Mouse (Mus musculus): ENCODE results near the gene Psmd9. TPM values are rescaled to one million over a fixed set of nuclear protein-coding genes. Genes with fewer than 3 reads are reported as not detected.
"Not testable (repeated sequence)": the region's sequence is repeated elsewhere in the genome, so short reads cannot be mapped to it uniquely, and the experiment has no call there.

Psmd9 gene
- polyA plus RNA-seq, 1 experiment, result 70.7 TPM

DNA sequence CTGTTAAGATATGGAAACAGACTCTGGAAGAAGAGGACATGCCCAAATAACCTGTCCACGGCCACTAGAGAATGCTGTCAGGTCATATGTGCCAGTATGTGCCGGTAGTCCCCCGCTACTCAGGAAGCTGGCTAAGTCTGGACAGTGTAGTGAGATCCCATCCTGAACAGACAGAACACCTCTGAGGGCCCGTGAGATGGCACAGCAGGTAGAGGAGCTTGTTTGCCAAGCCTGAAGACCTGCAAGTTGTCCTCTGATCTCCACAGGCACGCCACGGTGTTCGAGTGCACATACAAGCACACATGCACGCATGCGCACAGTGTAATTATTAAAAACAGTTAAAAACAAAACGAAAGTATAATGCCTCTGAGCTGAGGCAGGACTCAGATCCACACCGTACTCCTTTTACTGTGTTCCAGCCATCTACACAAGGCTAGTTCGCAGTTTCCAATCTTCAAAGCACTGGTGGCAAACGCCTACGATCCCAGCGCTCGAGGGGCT lies 26.3 kb downstream of the Psmd9 start:
- Histone ChIP-seq H3K4me1 (ENCODE audit: control insufficient read depth, insufficient read depth, low read length) (peaks cover 3% of the 10 kb centered on the region; the same call in 1 of the 2 replicates), H3K4me3 (replicated peaks; ENCODE audit: control insufficient read depth, low read depth, low read length) (no peak overlapping the region), H3K27ac (ENCODE audit: control insufficient read depth, insufficient read depth, low read depth, low read length, poor library complexity) (no peak overlapping the region)
- WGBS, result 87% methylated on average over 16 of the region's 16 CpGs
- TF ChIP-seq CTCF (IDR thresholded peaks at IDR 0.05; ENCODE audit: control insufficient read depth, insufficient read depth, low read length), result no peak
- TF ChIP-seq POLR2A (IDR thresholded peaks at IDR 0.05; ENCODE audit: borderline replicate concordance, control insufficient read depth, low read depth, low read length), result no peak

DNA sequence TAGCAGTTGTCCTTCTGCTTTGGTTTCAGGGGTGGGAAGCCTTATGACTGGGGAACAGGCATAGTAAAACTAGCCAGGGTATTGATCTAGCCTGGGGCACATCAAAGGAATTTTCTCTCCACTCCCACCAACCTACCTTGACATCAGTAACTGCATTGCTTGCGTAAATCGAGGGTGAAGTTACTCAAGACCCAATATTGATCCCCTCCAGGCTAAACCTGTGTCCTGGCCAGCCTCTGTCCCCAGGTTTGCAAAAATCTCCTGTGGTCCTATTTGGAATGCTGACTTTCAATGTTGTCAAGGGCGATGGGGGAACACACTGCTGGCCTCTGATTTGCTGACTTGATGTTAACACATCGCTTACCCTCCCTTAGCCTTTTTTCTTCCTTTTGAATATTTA lies 27.5 kb downstream of the Psmd9 start:
- H3K27ac ChIP-seq (ENCODE audit: control insufficient read depth, insufficient read depth, low read depth, low read length, poor library complexity), result no peak overlapping the region

DNA sequence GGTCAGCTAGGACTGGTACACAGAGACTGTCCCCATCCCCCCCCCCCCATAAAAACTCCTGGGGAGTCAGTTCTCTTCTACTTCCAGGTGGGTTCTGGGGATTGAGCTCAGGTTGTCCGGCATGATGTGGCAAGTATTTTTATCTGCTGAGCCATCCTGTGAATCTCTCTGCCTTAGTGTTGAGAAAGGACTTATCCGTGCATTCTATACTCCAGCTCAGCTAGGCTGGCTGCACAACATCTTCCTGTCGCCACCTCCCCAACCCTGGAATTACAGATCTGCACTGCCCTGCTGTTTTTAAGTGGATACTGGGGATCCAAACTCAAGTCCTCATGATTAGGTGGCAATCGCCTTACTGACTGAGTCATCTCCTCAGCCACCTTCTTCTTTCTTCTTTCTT lies 29.3 kb downstream of the Psmd9 start:
- 81% methylated on average over 4 of the region's 4 CpGs for WGBS
- Histone ChIP-seq H3K4me3 (replicated peaks; ENCODE audit: control insufficient read depth, low read depth, low read length) (no peak overlapping the region), H3K27ac (ENCODE audit: control insufficient read depth, insufficient read depth, low read depth, low read length, poor library complexity) (no peak overlapping the region), H3K4me1 (ENCODE audit: control insufficient read depth, insufficient read depth, low read length) (no peaks in the 10 kb centered on the region; the same call in 1 of the 2 replicates)
- TF ChIP-seq CTCF (IDR thresholded peaks at IDR 0.05; ENCODE audit: control insufficient read depth, insufficient read depth, low read length) (no peak), POLR2A (IDR thresholded peaks at IDR 0.05; ENCODE audit: borderline replicate concordance, control insufficient read depth, low read depth, low read length) (no peak)

More for the DNA sequence above, 27.5 kb downstream of the Psmd9 start:
- peaks cover 3% of the 10 kb centered on the region; the same call in 1 of the 2 replicates for H3K4me1 ChIP-seq (ENCODE audit: control insufficient read depth, insufficient read depth, low read length)
- 82% methylated on average over 4 of the region's 4 CpGs for WGBS
- no peak overlapping the region for H3K4me3 ChIP-seq (replicated peaks; ENCODE audit: control insufficient read depth, low read depth, low read length)
- no peak for TF ChIP-seq CTCF (IDR thresholded peaks at IDR 0.05; ENCODE audit: control insufficient read depth, insufficient read depth, low read length)
- TF ChIP-seq POLR2A (IDR thresholded peaks at IDR 0.05; ENCODE audit: borderline replicate concordance, control insufficient read depth, low read depth, low read length), result no peak

DNA sequence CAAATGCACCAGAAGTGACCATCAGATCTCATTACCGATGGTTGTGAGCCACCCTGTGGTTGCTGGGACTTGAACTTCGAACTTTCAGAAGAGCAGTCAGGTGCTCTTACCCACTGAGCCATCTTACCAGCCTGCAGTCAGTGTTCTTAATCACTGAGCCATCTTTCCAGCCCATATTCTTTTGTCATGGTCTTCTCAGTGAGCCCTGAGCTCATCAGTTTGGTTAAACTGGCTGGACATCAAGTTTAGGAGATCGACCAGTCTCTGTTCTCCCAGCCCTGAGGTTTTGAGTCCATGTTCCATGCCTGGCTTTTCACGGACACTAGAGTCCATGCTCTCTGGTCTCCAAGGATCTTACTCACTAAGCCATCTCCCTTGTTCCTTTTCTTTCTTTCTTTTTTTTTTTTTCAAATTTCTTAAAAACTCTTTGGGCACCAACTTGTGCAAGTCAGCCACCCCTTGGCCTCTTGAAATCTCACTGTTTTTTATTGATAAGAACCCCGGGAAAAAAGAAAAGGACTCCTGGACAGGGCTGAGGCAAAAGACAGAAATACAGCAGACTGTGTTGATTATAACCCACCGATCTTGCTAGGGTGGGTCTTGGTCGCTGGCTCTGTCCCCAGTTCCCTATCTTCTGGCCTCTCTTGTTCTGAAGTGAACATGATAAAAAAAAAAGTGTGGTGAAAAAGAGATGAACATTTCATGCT lies 31.8 kb downstream of the Psmd9 start:
- WGBS, result 71% methylated on average over 7 of the region's 7 CpGs

DNA sequence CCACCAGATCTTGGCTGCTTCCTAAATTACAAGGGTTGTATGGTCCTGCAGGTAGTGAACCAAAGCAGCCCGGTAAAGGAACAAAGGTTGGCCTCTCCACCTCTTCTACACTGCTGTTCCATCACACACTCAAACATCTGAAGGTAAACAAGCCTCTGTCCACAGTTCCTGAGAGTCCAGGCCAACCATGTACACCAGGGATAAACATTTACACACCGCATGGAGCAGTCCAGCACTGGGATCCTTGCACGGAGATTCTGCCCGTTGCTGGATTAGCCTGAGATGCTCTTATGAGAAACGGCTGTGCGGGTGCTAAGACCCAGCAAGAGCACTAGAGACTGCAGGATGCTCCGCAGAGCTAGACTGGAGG lies 32.3 kb downstream of the Psmd9 start:
- TF ChIP-seq CTCF (IDR thresholded peaks at IDR 0.05; ENCODE audit: control insufficient read depth, insufficient read depth, low read length) (no peak), POLR2A (IDR thresholded peaks at IDR 0.05; ENCODE audit: borderline replicate concordance, control insufficient read depth, low read depth, low read length) (no peak)
- Histone ChIP-seq H3K27ac (ENCODE audit: control insufficient read depth, insufficient read depth, low read depth, low read length, poor library complexity) (peak overlapping the region; percentile 72), H3K4me1 (ENCODE audit: control insufficient read depth, insufficient read depth, low read length) (no peaks in the 10 kb centered on the region; the same call in 1 of the 2 replicates), H3K4me3 (replicated peaks; ENCODE audit: control insufficient read depth, low read depth, low read length) (no peak overlapping the region)
- 83% methylated on average over 7 of the region's 7 CpGs for WGBS

More for the DNA sequence above, 31.8 kb downstream of the Psmd9 start:
- H3K4me3 ChIP-seq (replicated peaks; ENCODE audit: control insufficient read depth, low read depth, low read length); H3K4me1 ChIP-seq (ENCODE audit: control insufficient read depth, insufficient read depth, low read length): not testable (repeated sequence)
- H3K27ac ChIP-seq (ENCODE audit: control insufficient read depth, insufficient read depth, low read depth, low read length, poor library complexity), result peak overlapping the region; percentile 65

DNA sequence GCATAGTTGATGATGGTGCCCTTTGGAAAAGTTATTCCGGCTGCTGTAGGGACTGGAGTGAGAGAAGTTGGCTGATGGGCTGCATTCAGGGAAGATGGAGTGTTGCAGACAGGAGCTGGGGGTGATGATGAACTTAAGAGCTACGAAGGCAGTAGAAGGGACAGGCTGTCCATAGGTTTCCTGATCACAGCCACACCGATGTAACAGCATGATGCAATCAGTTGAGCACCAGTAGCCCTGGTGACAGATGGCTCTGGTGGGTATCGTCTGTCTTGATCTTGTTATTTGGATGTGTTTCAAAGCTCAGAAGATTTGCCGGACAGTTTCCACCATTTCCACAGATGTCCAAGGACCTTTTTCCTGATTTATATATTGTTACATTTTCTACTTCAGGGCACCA lies 32.8 kb downstream of the Psmd9 start:
- Histone ChIP-seq H3K27ac (ENCODE audit: control insufficient read depth, insufficient read depth, low read depth, low read length, poor library complexity) (peak overlapping the region; percentile 72), H3K4me3 (replicated peaks; ENCODE audit: control insufficient read depth, low read depth, low read length) (no peak overlapping the region), H3K4me1 (ENCODE audit: control insufficient read depth, insufficient read depth, low read length) (no peaks in the 10 kb centered on the region; the same call in 1 of the 2 replicates)
- TF ChIP-seq POLR2A (IDR thresholded peaks at IDR 0.05; ENCODE audit: borderline replicate concordance, control insufficient read depth, low read depth, low read length), result no peak
- TF ChIP-seq CTCF (IDR thresholded peaks at IDR 0.05; ENCODE audit: control insufficient read depth, insufficient read depth, low read length), result no peak
- WGBS, result 59% methylated on average over 5 of the region's 5 CpGs

DNA sequence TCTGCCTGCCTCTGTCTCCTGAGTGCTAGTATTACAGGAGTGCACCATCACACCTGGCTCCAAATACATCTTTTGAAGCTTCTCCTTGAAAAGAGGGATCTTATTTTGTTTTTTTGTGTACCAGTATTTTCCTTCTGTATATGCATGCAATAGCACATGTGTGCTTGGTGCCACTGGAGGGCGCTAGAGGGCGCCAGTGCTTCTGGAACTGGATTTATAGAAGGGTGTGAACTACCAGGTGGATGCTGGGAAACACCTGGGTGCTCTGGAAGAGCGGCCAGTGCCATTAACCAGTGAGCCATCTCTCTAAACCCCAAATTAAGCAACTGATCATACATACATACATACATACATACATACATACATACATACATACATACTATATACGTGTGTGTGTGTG lies 33.6 kb downstream of the Psmd9 start:
- not testable (repeated sequence) for H3K27ac ChIP-seq (ENCODE audit: control insufficient read depth, insufficient read depth, low read depth, low read length, poor library complexity); H3K4me3 ChIP-seq (replicated peaks; ENCODE audit: control insufficient read depth, low read depth, low read length); H3K4me1 ChIP-seq (ENCODE audit: control insufficient read depth, insufficient read depth, low read length)
- 40% methylated on average over 4 of the region's 4 CpGs for WGBS

DNA sequence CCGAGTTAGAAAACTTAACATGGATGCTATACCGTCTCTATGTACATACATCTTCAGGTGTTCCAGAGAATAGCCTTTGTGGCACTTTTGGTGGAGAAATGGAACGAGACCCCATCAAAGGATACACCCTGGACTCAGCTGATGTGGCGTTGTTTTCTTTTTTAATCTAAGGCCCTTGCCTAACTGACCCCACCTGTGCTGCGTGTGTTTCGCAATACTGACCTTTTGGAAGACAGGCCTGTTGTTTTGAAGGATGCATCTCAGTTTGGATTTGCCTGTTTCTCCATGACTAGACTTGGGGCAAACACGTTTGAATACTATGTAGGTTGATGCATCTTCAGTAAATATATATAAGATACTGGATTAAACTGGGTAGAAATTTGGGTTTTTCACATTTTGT lies 34.4 kb downstream of the Psmd9 start:
- 82% methylated on average over 7 of the region's 7 CpGs for WGBS
- H3K4me3 ChIP-seq (replicated peaks; ENCODE audit: control insufficient read depth, low read depth, low read length); H3K4me1 ChIP-seq (ENCODE audit: control insufficient read depth, insufficient read depth, low read length); H3K27ac ChIP-seq (ENCODE audit: control insufficient read depth, insufficient read depth, low read depth, low read length, poor library complexity): not testable (repeated sequence)

DNA sequence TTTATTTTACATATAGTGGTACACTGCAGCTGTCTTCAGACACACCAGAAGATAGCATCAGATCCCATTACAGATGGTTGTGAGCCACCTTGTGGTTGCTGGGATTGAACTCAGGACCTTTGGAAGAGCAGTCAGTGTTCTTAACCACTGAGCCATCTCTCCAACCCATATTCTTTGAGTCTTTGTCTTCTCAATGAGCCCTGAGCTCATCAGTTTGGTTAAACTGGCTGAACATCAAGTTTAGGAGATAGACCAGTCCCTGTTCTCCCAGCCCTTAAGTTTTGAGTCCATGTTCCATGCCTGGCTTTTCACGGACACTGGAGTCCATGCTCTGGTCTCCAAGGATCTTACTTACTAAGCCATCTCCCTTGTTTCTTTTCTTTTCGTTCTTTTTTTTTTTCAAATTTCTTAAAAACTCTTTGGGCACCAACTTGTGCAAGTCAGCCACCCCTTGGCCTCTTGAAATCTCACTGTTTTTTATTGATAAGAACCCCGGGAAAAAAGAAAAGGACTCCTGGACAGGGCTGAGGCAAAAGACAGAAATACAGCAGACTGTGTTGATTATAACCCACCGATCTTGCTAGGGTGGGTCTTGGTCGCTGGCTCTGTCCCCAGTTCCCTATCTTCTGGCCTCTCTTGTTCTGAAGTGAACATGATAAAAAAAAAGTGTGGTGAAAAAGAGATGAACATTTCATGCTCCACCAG lies 53.3 kb downstream of the Psmd9 start:
- not testable (repeated sequence) for H3K27ac ChIP-seq (ENCODE audit: control insufficient read depth, insufficient read depth, low read depth, low read length, poor library complexity); H3K4me3 ChIP-seq (replicated peaks; ENCODE audit: control insufficient read depth, low read depth, low read length); H3K4me1 ChIP-seq (ENCODE audit: control insufficient read depth, insufficient read depth, low read length)
- 48% methylated on average over 4 of the region's 5 CpGs for WGBS
